Mouse (Mus musculus): ENCODE data around the gene Bcl2. TPM values are rescaled to one million over a fixed set of nuclear protein-coding genes. Genes with fewer than 3 reads are reported as not detected.

The Bcl2 gene
- polyA plus RNA-seq, 1 experiment = 4.7 TPM

DNA sequence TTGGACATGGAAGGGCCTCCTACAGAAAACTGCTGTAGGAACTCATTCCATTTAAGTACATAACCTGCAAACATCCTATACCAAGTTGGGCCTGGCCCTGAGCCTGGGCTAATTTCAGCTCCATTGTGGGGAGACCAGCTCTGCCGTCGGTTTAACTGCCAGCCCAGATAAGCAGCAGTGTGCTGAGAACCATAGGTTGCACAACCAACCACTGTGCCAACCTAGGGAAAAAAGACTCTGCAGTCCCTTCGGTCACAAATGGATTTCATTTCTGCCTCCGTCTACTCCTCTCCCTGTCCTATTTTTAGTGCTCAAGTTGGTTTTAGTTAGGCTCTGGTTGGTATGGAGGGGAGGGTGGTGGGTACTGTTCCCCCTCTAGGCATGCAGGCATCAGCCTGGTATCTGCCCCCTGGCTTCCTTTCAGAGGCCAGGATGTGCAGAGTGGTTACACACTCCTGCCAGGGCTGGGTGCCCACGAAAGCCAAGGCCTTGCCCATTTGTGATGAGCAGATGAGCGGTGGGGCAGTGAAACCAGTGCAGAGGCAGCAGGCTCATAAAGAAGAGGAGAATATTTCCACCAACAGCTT, 196.4 kb downstream of the Bcl2 start:
- H3K4me1 ChIP-seq (ENCODE audit: control insufficient read depth, insufficient read depth, low read length) = no peaks in the 10 kb centered on the region
- no peak overlapping the region for H3K4me3 ChIP-seq (ENCODE audit: insufficient read depth, low read length)
- no peak overlapping the region for H3K27ac ChIP-seq (ENCODE audit: insufficient read depth, low read length)
- TF ChIP-seq CTCF (IDR thresholded peaks at IDR 0.05; ENCODE audit: extremely low read depth, insufficient read depth, low read length) (no peak), POLR2A (IDR thresholded peaks at IDR 0.05; ENCODE audit: extremely low read depth, insufficient read depth, low read length) (no peak)

DNA sequence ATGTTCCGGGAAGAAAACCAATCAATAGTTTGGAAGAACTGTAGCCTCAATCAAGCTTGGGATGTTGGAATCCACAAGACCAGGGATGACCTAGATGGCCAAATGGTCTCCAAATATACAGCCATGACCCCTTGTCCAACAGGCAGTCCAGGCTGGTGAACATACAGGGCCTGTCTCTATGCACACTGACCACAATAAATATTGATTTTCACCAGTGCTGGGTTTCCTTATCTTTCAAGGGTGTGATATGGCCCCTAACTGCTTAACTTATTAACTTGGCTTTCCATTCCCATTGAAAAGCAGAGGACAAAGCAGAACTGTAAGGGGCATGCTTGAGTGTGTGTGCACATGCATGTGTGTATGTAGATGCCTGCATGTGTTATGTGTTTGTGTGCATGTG, 197.0 kb downstream of the Bcl2 start:
- Histone ChIP-seq H3K4me1 (ENCODE audit: control insufficient read depth, insufficient read depth, low read length) (no peaks in the 10 kb centered on the region), H3K4me3 (ENCODE audit: insufficient read depth, low read length) (no peak overlapping the region), H3K27ac (ENCODE audit: insufficient read depth, low read length) (no peak overlapping the region)
- no peak for TF ChIP-seq POLR2A (IDR thresholded peaks at IDR 0.05; ENCODE audit: extremely low read depth, insufficient read depth, low read length)
- no peak for TF ChIP-seq CTCF (IDR thresholded peaks at IDR 0.05; ENCODE audit: extremely low read depth, insufficient read depth, low read length)

DNA sequence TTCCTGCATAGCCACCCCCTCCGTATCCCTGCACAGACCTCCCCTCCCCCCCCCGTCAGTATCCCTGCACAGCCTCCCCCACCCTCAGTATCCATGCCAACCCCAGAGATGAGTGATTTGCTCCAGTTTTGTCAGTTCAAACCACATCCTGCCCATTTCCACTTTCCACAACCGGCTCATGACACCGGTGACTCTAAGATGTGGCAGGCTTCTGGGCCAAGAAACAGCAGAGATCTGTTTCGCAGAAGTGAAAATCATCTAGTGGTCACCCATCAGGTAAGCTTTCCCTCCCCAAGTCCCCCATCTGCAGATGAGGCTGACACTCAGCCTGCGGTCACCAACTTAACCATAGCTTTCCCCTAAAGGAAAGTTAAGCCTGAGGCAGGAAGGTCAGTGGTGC, 198.5 kb downstream of the Bcl2 start:
- Histone ChIP-seq H3K27ac (ENCODE audit: insufficient read depth, low read length) (no peak overlapping the region), H3K4me3 (ENCODE audit: insufficient read depth, low read length) (no peak overlapping the region)
- no peak for TF ChIP-seq POLR2A (IDR thresholded peaks at IDR 0.05; ENCODE audit: extremely low read depth, insufficient read depth, low read length)
- no peak for TF ChIP-seq CTCF (IDR thresholded peaks at IDR 0.05; ENCODE audit: extremely low read depth, insufficient read depth, low read length)

DNA sequence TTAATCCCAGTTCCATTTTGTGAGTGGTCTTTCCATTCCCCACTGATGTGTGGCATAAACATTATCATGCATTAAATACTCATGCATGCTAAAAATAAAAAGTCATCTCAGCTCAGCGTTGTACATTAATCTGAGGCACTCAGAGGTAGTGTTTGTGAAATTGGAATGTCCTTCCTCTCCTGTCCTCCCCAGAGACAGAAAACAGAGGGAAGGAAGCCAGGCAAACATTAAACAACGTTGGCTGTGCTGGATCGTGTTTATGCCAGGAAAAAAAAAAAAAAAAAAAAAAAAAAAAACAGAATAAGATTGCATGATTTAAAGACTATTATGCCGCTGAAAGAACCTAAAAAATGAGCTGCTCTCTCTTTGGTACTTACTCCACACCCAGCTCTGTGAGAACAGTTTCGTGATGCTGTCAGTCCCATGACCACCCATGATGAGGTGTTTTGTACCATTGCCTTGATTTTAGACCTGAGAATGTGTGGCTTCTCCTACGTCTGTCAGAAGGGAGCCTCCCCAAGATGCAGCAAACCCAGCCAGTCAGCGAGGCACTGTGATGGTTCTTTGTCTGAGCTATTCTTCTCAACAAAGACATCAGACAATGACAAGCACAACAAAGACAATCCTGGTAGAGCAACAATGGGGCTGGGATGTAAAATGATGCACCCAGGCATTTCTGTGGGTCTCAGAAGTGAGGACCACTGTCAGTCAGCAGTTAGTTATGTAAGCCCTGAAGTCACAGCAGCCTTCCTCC, 200.0 kb downstream of the Bcl2 start:
- TF ChIP-seq POLR2A (IDR thresholded peaks at IDR 0.05; ENCODE audit: extremely low read depth, insufficient read depth, low read length) (no peak), CTCF (IDR thresholded peaks at IDR 0.05; ENCODE audit: extremely low read depth, insufficient read depth, low read length) (no peak)
- H3K27ac ChIP-seq (ENCODE audit: insufficient read depth, low read length) = no peak overlapping the region
- H3K4me3 ChIP-seq (ENCODE audit: insufficient read depth, low read length) = no peak overlapping the region
- H3K4me1 ChIP-seq (ENCODE audit: control insufficient read depth, insufficient read depth, low read length) = no peaks in the 10 kb centered on the region

More for the DNA sequence above, 198.5 kb downstream of the Bcl2 start:
- no peaks in the 10 kb centered on the region for H3K4me1 ChIP-seq (ENCODE audit: control insufficient read depth, insufficient read depth, low read length)

DNA sequence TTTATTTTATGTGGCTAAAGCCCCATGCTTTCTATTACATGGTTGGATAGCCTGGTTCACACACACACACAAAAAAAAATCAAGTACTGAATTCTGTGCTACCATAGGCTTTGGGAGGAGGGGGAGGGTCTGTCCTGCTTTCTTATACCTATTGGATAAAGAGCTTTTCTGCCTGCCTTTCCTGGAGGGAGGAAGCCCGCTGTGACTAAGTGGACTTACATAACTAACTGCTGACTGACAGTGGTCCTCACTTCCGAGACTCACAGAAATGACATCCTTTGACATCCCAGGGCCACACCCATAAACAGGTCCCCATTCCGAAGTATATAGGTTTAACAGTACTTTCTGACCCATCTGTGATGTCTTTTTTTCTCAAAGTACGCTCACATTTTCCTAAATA, 200.6 kb downstream of the Bcl2 start:
- TF ChIP-seq POLR2A (IDR thresholded peaks at IDR 0.05; ENCODE audit: extremely low read depth, insufficient read depth, low read length) (no peak), CTCF (IDR thresholded peaks at IDR 0.05; ENCODE audit: extremely low read depth, insufficient read depth, low read length) (no peak)
- no peaks in the 10 kb centered on the region for H3K4me1 ChIP-seq (ENCODE audit: control insufficient read depth, insufficient read depth, low read length)

DNA sequence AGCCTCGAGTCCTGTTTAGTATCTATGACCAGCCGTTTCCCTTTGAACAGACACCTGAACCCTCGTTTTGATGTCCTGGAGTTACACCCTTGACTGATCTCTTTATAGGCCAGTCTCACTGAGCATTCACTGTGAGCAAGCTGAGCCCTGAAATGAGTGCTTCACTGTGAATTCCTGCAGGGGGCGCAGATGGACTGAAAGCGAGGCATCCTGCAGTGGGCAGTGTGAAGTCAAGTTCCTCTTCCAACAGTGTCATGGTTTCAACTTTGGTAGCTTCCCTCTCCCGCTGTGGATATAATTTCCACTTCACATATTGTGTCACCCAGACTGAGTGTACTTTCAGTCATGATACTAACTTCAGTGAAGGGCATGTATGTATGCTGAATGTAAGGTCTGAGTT, 202.5 kb downstream of the Bcl2 start:
- no peak overlapping the region for H3K4me3 ChIP-seq (ENCODE audit: insufficient read depth, low read length)
- H3K4me1 ChIP-seq (ENCODE audit: control insufficient read depth, insufficient read depth, low read length) = no peaks in the 10 kb centered on the region
- H3K27ac ChIP-seq (ENCODE audit: insufficient read depth, low read length) = no peak overlapping the region
- TF ChIP-seq POLR2A (IDR thresholded peaks at IDR 0.05; ENCODE audit: extremely low read depth, insufficient read depth, low read length) (no peak), CTCF (IDR thresholded peaks at IDR 0.05; ENCODE audit: extremely low read depth, insufficient read depth, low read length) (peak; percentile 78)

More for the DNA sequence above, 200.6 kb downstream of the Bcl2 start:
- no peak overlapping the region for H3K27ac ChIP-seq (ENCODE audit: insufficient read depth, low read length)
- no peak overlapping the region for H3K4me3 ChIP-seq (ENCODE audit: insufficient read depth, low read length)

DNA sequence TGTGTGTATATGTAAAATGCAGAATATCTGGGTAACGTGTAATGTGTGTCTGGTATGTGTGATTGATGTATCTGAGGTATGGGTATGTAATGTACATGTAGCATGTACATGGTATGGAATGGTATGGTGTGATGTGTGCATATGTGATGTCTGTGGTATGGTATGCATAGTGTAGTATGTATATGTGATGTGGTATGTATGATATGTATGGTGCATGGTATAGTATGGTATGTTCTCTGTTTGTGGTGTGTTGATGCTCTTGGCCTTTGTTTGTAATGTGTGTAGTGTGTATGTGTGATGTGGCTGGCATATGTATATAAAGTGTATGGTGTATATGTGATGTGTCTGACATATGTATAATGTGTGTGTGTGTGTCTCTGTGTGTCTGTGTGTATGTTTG, 206.5 kb downstream of the Bcl2 start:
- Histone ChIP-seq H3K27ac (ENCODE audit: insufficient read depth, low read length) (no peak overlapping the region), H3K4me3 (ENCODE audit: insufficient read depth, low read length) (no peak overlapping the region), H3K4me1 (ENCODE audit: control insufficient read depth, insufficient read depth, low read length) (no peaks in the 10 kb centered on the region)
- TF ChIP-seq CTCF (IDR thresholded peaks at IDR 0.05; ENCODE audit: extremely low read depth, insufficient read depth, low read length) (no peak), POLR2A (IDR thresholded peaks at IDR 0.05; ENCODE audit: extremely low read depth, insufficient read depth, low read length) (no peak)

DNA sequence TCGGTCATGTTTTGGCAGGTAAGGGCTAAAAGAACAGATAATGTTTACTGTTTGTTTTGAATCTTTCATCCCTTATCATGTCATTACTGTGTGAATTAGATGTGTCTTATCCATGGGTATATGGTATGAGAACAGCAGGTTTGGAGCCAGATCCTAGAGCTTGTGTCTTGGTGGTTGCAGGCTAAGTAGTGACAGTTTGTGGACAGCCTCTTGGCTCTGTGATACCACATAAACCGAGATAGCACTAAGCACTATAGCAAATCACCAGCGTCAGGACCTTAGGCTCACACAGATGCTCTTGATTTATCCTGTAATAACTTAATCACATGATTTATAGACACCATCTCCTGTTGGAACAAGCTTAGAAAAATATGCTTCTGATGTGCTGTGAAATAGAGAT, 210.2 kb downstream of the Bcl2 start:
- Histone ChIP-seq H3K4me1 (ENCODE audit: control insufficient read depth, insufficient read depth, low read length) (no peaks in the 10 kb centered on the region), H3K4me3 (ENCODE audit: insufficient read depth, low read length) (no peak overlapping the region), H3K27ac (ENCODE audit: insufficient read depth, low read length) (no peak overlapping the region)
- no peak for TF ChIP-seq POLR2A (IDR thresholded peaks at IDR 0.05; ENCODE audit: extremely low read depth, insufficient read depth, low read length)
- TF ChIP-seq CTCF (IDR thresholded peaks at IDR 0.05; ENCODE audit: extremely low read depth, insufficient read depth, low read length) = no peak

DNA sequence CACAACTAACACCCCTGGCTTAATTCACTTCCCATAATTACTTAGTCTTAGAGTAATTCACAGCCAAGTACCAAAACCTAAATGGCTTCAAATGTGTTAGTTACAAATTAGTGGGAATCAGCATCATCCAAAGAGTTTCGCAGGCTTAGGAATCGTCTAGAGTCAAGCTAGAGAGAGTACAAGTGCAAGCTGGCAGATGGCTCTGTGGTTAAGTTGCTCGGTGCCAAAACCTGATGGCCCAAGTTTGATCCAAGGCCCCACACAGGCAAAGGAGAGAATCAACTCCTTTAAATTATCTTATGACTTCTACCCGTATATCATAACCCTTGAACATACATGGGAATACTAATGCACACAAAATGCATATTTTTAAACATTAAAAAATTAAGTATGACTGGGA, 210.7 kb downstream of the Bcl2 start:
- Histone ChIP-seq H3K27ac (ENCODE audit: insufficient read depth, low read length) (no peak overlapping the region), H3K4me1 (ENCODE audit: control insufficient read depth, insufficient read depth, low read length) (no peaks in the 10 kb centered on the region), H3K4me3 (ENCODE audit: insufficient read depth, low read length) (no peak overlapping the region)
- no peak for TF ChIP-seq CTCF (IDR thresholded peaks at IDR 0.05; ENCODE audit: extremely low read depth, insufficient read depth, low read length)
- TF ChIP-seq POLR2A (IDR thresholded peaks at IDR 0.05; ENCODE audit: extremely low read depth, insufficient read depth, low read length) = no peak

DNA sequence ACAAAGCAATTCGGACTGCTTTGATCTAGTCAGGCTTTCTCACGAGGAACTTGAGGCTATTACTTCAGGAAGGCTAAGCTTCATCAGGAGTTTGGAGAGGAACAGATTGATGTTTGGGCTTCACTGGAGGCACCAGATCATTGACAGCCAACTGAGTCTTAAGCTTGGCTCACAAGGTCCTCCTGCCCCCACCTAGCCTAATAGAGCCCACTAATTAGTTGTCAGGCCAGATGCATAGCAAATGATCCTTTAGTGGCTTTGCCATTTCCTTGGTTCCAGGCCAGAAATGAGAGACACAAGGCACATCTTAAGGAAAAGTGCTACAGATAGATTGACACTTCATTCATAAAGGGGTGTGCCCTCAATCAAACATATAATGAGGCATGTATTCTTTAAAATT, 216.1 kb downstream of the Bcl2 start:
- no peaks in the 10 kb centered on the region for H3K4me1 ChIP-seq (ENCODE audit: control insufficient read depth, insufficient read depth, low read length)
- TF ChIP-seq POLR2A (IDR thresholded peaks at IDR 0.05; ENCODE audit: extremely low read depth, insufficient read depth, low read length) (no peak), CTCF (IDR thresholded peaks at IDR 0.05; ENCODE audit: extremely low read depth, insufficient read depth, low read length) (no peak)
- no peak overlapping the region for H3K4me3 ChIP-seq (ENCODE audit: insufficient read depth, low read length)
- no peak overlapping the region for H3K27ac ChIP-seq (ENCODE audit: insufficient read depth, low read length)

Other genes with a start within 250 kb of the Bcl2 start
- 18.7 and 20.5 TPM in 2 replicates for gene Kdsr, start 45.5 kb upstream of the Bcl2 start, polyA plus RNA-seq (2012; rRNA removed)
- gene Vps4b, start 82.5 kb upstream of the Bcl2 start, polyA plus RNA-seq (2012; rRNA removed) = 23.6 and 26.7 TPM in 2 replicates
- 0.08 and 0.13 TPM in 2 replicates for gene Serpinb5, start 146.9 kb upstream of the Bcl2 start, polyA plus RNA-seq (2012; rRNA removed)
- not detected in 2 replicates for gene Serpinb12, start 220.2 kb upstream of the Bcl2 start, polyA plus RNA-seq (2012; rRNA removed)